Mouse (Mus musculus): ENCODE results near the gene Pqlc2.

- TF ChIP-seq CTCF (IDR thresholded peaks at IDR 0.05; ENCODE audit: borderline replicate concordance, control insufficient read depth, extremely low read depth, insufficient read depth, low read length, poor library complexity) = no peak
- TF ChIP-seq POLR2A (IDR thresholded peaks at IDR 0.05; ENCODE audit: control insufficient read depth, extremely low read depth, insufficient read depth, low read length, poor library complexity) = no peak
These were observed 61.8 kb downstream of the Pqlc2 start for GRCm38 (mm10) chr4:139248736-139249135.
